In genomic region chr15:79006638-79007037, GRCm38 (mm10) we compare ENCODE assay signal across 19 mouse cellular contexts. TPM values are rescaled to one million over a fixed set of nuclear protein-coding genes. Genes with fewer than 3 reads are reported as not detected.
DNase-seq lines count a peak whose midpoint lies in the region; ATAC-seq and TF ChIP-seq lines count a peak whose summit lies in the region.
"Had no signal": no experiment of that assay in that cellular context is flagged by ENCODE, and none has a peak within 500 bp of the region (broad histone marks: within the 10 kb centered on the region; RNA-seq: fewer than 3 reads in every experiment).

No protein-coding gene starts in this region.

- H3K9ac ChIP-seq in hindbrain, postnatal 0 days (replicated peaks; ENCODE audit: low read length) = no peak overlapping the region
- H3K9ac ChIP-seq: embryonic facial prominence, embryonic 15.5 days; forebrain, embryonic 13.5 days; liver, postnatal 0 days had no signal

- no peaks in the 10 kb centered on the region for H3K9me3 ChIP-seq in hindbrain, postnatal 0 days (ENCODE audit: low read length)
- no peaks in the 10 kb centered on the region for H3K9me3 ChIP-seq in hindbrain, embryonic 10.5 days
- H3K9me3 ChIP-seq: embryonic facial prominence, embryonic 15.5 days; forebrain, embryonic 13.5 days had no signal

- no peaks in the 10 kb centered on the region for H3K4me1 ChIP-seq in hindbrain, postnatal 0 days (ENCODE audit: insufficient read depth, low read length)
- H3K4me1 ChIP-seq in hindbrain, embryonic 10.5 days (replicated peaks) = peaks cover 20% of the 10 kb centered on the region
- H3K4me1 ChIP-seq: embryonic facial prominence, embryonic 15.5 days had no signal

- peaks cover 11% of the 10 kb centered on the region; the same call in 1 of the 2 replicates for H3K36me3 ChIP-seq in hindbrain, postnatal 0 days (ENCODE audit: insufficient read depth, low read length)
- peaks cover 62% of the 10 kb centered on the region for H3K36me3 ChIP-seq in hindbrain, embryonic 10.5 days

- H3K27me3 ChIP-seq in hindbrain, postnatal 0 days (ENCODE audit: insufficient read depth, low read length) = no peaks in the 10 kb centered on the region
- H3K27me3 ChIP-seq in hindbrain, embryonic 10.5 days (ENCODE audit: insufficient read depth, poor library complexity, severe bottlenecking) = no peaks in the 10 kb centered on the region
- H3K27me3 ChIP-seq: embryonic facial prominence, embryonic 15.5 days; forebrain, embryonic 13.5 days had no signal

- peak; percentile 34 for DNase-seq in CD4-positive, CD25-positive, alpha-beta regulatory T cell, adult 2 months (ENCODE audit: low read depth, low spot score)
- peak; percentile 60 for DNase-seq in hindbrain, postnatal 0 days (ENCODE audit: low spot score)
- no peak for DNase-seq in hindbrain, embryonic 10.5 days (ENCODE audit: low spot score)
- peak; percentile 21 for DNase-seq in thymus, postnatal 0 days (ENCODE audit: low spot score)
- no peak for DNase-seq in thymus, postnatal 10 days (ENCODE audit: low spot score in 2 of 2)
- DNase-seq in retina, embryonic 14.5 days (ENCODE audit: low spot score) = peak; percentile 46
- DNase-seq in gastrocnemius, adult 8-10 months (ENCODE audit: low spot score in 2 of 2) = no peak
- DNase-seq: gastrocnemius, postnatal 36 days; heart, postnatal 36 days; kidney, postnatal 25 days; liver, postnatal 0 days; right cerebral cortex, postnatal 25 days; thymus, adult 2 months had no signal

- no peak for ATAC-seq in CD4-positive, CD25-positive, alpha-beta regulatory T cell, adult 4 months
- ATAC-seq in hindbrain, postnatal 0 days = peak; percentile 64
- ATAC-seq: forebrain, embryonic 13.5 days; intestine, postnatal 0 days; liver, postnatal 0 days had no signal

- H3K4me3 ChIP-seq in hindbrain, postnatal 0 days (ENCODE audit: low read length) = no peak overlapping the region
- no peak overlapping the region for H3K4me3 ChIP-seq in hindbrain, embryonic 10.5 days
- H3K4me3 ChIP-seq: embryonic facial prominence, embryonic 15.5 days; forebrain, embryonic 13.5 days had no signal

- no peak overlapping the region for H3K27ac ChIP-seq in hindbrain, postnatal 0 days
- no peak overlapping the region for H3K27ac ChIP-seq in hindbrain, embryonic 10.5 days
- H3K27ac ChIP-seq: embryonic facial prominence, embryonic 15.5 days; forebrain, embryonic 13.5 days; macrophage had no signal

- WGBS in hindbrain, postnatal 0 days = 58% methylated on average over 3 of the region's 3 CpGs
- 76% methylated on average over 3 of the region's 3 CpGs for WGBS in hindbrain, embryonic 10.5 days

- no peak overlapping the region for H3K4me2 ChIP-seq in hindbrain, postnatal 0 days (ENCODE audit: low read depth, low read length)
- H3K4me2 ChIP-seq: embryonic facial prominence, embryonic 15.5 days; forebrain, embryonic 13.5 days; heart, embryonic 11.5 days had no signal

- no peak for TF ChIP-seq CTCF in hindbrain, postnatal 0 days (IDR thresholded peaks at IDR 0.05; ENCODE audit: low read depth)

RNA-seq across cellular contexts. Expression of gene H1f0, which starts 21.6 kb away (rescaled TPM):
- polyA plus RNA-seq in CD4-positive, CD25-positive, alpha-beta regulatory T cell, adult 4 months (2017; shearing (Covaris generic)) = 10 to 100 TPM; 20.7 to 33.3 TPM
- 211 and 233 TPM in 2 replicates for total RNA-seq in hindbrain, postnatal 0 days (2014; rRNA removed)
- 259 and 272 TPM in 2 replicates for polyA plus RNA-seq in hindbrain, postnatal 0 days (2015; fragmentation: Nextera tagmentation; extraction: Ambion mirVana)
- polyA plus RNA-seq in hindbrain, embryonic 10.5 days (2016; fragmentation: Nextera tagmentation; extraction: Ambion mirVana) = 447 and 561 TPM in 2 replicates
- 303 and 311 TPM in 2 replicates for polyA plus RNA-seq in thymus, postnatal 0 days (2015; fragmentation: Nextera tagmentation; extraction: Ambion mirVana)
- 100 to 1,000 TPM in 1 of 4 experiments, 10 to 100 TPM in 3; 84.7 to 103 (median 92.1) TPM for total RNA-seq in gastrocnemius, adult 8-10 months (2022)

RNA-seq across cellular contexts. Expression of gene Galr3, which starts 35.0 kb away (rescaled TPM):
- not detected for polyA plus RNA-seq in CD4-positive, CD25-positive, alpha-beta regulatory T cell, adult 4 months (2017; shearing (Covaris generic))
- 0.47 and 1.2 TPM in 2 replicates for total RNA-seq in hindbrain, postnatal 0 days (2014; rRNA removed)
- 0.20 and 0.25 TPM in 2 replicates for polyA plus RNA-seq in hindbrain, postnatal 0 days (2015; fragmentation: Nextera tagmentation; extraction: Ambion mirVana)
- polyA plus RNA-seq in hindbrain, embryonic 10.5 days (2016; fragmentation: Nextera tagmentation; extraction: Ambion mirVana) = not detected in 2 replicates
- 0.14 and 0.21 TPM in 2 replicates for polyA plus RNA-seq in thymus, postnatal 0 days (2015; fragmentation: Nextera tagmentation; extraction: Ambion mirVana)
- total RNA-seq in gastrocnemius, adult 8-10 months (2022) = not detected
- total RNA-seq: gastrocnemius, postnatal 36 days; heart, postnatal 36 days had no signal
- polyA plus RNA-seq: forebrain, embryonic 13.5 days; heart, embryonic 11.5 days; macrophage had no signal

RNA-seq across cellular contexts. Expression of gene Ankrd54, which starts 56.1 kb away (rescaled TPM):
- polyA plus RNA-seq in CD4-positive, CD25-positive, alpha-beta regulatory T cell, adult 4 months (2017; shearing (Covaris generic)) = 1 to 10 TPM; 3.5 to 9.6 TPM
- 60.4 and 62.5 TPM in 2 replicates for total RNA-seq in hindbrain, postnatal 0 days (2014; rRNA removed)
- polyA plus RNA-seq in hindbrain, postnatal 0 days (2015; fragmentation: Nextera tagmentation; extraction: Ambion mirVana) = 36.7 and 42.4 TPM in 2 replicates
- 65.9 and 78.2 TPM in 2 replicates for polyA plus RNA-seq in hindbrain, embryonic 10.5 days (2016; fragmentation: Nextera tagmentation; extraction: Ambion mirVana)
- polyA plus RNA-seq in thymus, postnatal 0 days (2015; fragmentation: Nextera tagmentation; extraction: Ambion mirVana) = 60.0 and 62.6 TPM in 2 replicates
- 1 to 10 TPM; 3.1 to 5.8 (median 3.5) TPM for total RNA-seq in gastrocnemius, adult 8-10 months (2022)

RNA-seq across cellular contexts. Expression of gene Triobp, which starts 59.1 kb away (rescaled TPM):
- 10 to 100 TPM; 15.6 to 20.0 TPM for polyA plus RNA-seq in CD4-positive, CD25-positive, alpha-beta regulatory T cell, adult 4 months (2017; shearing (Covaris generic))
- total RNA-seq in hindbrain, postnatal 0 days (2014; rRNA removed) = 42.0 and 57.6 TPM in 2 replicates
- 19.0 and 20.7 TPM in 2 replicates for polyA plus RNA-seq in hindbrain, postnatal 0 days (2015; fragmentation: Nextera tagmentation; extraction: Ambion mirVana)
- polyA plus RNA-seq in hindbrain, embryonic 10.5 days (2016; fragmentation: Nextera tagmentation; extraction: Ambion mirVana) = 45.8 and 48.0 TPM in 2 replicates
- polyA plus RNA-seq in thymus, postnatal 0 days (2015; fragmentation: Nextera tagmentation; extraction: Ambion mirVana) = 16.3 and 18.0 TPM in 2 replicates
- 10 to 100 TPM; 38.3 to 69.6 (median 41.9) TPM for total RNA-seq in gastrocnemius, adult 8-10 months (2022)

Comparison
In these comparisons a context has a peak if more than half of its experiments do, and no peak if none do; other contexts are left out.
1. DNase-seq: peak in CD4-positive, CD25-positive, alpha-beta regulatory T cell, adult 2 months (single experiment), hindbrain, postnatal 0 days (single experiment), thymus, postnatal 0 days (single experiment) and retina, embryonic 14.5 days (single experiment); none in hindbrain, embryonic 10.5 days (single experiment), thymus, postnatal 10 days (0 of 2) and gastrocnemius, adult 8-10 months (0 of 2).